Mouse (Mus musculus) CH12.LX (cell line): Measurements from ENCODE around the gene Ccdc63. TPM values are rescaled to one million over a fixed set of nuclear protein-coding genes. Genes with fewer than 3 reads are reported as not detected.
"Not testable (repeated sequence)": the region's sequence is repeated elsewhere in the genome, so short reads cannot be mapped to it uniquely, and the experiment has no call there.

Experiments
- DNase-seq: peaks from one replicate; pipeline ENCODE4 v3.0.0-alpha.2; 2013; ENCODE audit errors: extremely low read depth
- H3K27ac ChIP-seq: 2 replicates; pipeline ENCODE4 v1.5.1; 2012; ENCODE audit warnings: low read depth, mild to moderate bottlenecking, control low read depth, moderate library complexity; ENCODE audit not compliant: insufficient read depth
- H3K27me3 ChIP-seq: replicated peaks from 2 replicates; pipeline ENCODE3; 2012; ENCODE audit warnings: inconsistent platforms
- H3K36me3 ChIP-seq, 2 experiments: replicated peaks in 1 of 2; 2 replicates each; pipeline versions ENCODE3 to v1.6.1; 2012; ENCODE audit warnings: inconsistent platforms in 1 of 2, low read length in 1 of 2, mild to moderate bottlenecking in 1 of 2, mixed read lengths in 1 of 2, moderate library complexity in 1 of 2; ENCODE audit not compliant: control insufficient read depth in 1 of 2, insufficient read depth in 1 of 2
- H3K4me1 ChIP-seq, 2 experiments: 2 replicates each; pipeline ENCODE4 v1.6.1; 2012; ENCODE audit warnings: inconsistent platforms in 1 of 2, moderate library complexity in 1 of 2; ENCODE audit not compliant: insufficient read depth in 2 of 2, control insufficient read depth in 1 of 2
- H3K4me2 ChIP-seq: 2 replicates; pipeline ENCODE4 v1.6.1; 2012; ENCODE audit warnings: low read depth, mild to moderate bottlenecking, control low read depth; ENCODE audit not compliant: poor library complexity, insufficient read depth, severe bottlenecking
- H3K4me3 ChIP-seq, 3 experiments: fragments of 150-350 bp in 1 of 3; sonication (generic) in 1 of 3; replicated peaks in 1 of 3; 2 replicates each; pipeline versions ENCODE3 to v1.5.1; 2011 to 2012; ENCODE audit warnings: low read depth in 2 of 3, low read length in 2 of 3, mild to moderate bottlenecking in 2 of 3, moderate library complexity in 2 of 3, control low read depth in 1 of 3, improper control_type of control experiment in 1 of 3, inconsistent platforms in 1 of 3, mixed read lengths in 1 of 3; ENCODE audit not compliant: poor library complexity in 1 of 3
- H3K79me2 ChIP-seq: replicated peaks from 2 replicates; pipeline ENCODE4 v1.6.1; 2012; ENCODE audit warnings: mild to moderate bottlenecking, moderate library complexity; ENCODE audit not compliant: control insufficient read depth, poor library complexity, insufficient read depth, severe bottlenecking; ENCODE audit errors: extremely low read depth
- H3K9ac ChIP-seq: 2 replicates; pipeline ENCODE4 v1.6.1; 2012; ENCODE audit warnings: low read depth, mild to moderate bottlenecking, control low read depth, moderate library complexity; ENCODE audit not compliant: insufficient read depth
- H3K9me3 ChIP-seq: replicated peaks from 2 replicates; pipeline ENCODE3; 2012; ENCODE audit warnings: low read length, inconsistent platforms, mixed read lengths
- BHLHE40 ChIP-seq: IDR thresholded peaks from 2 replicates; pipeline ENCODE4 v1.6.1; 2011; ENCODE audit warnings: mild to moderate bottlenecking, low read depth, low read length, improper control_type of control experiment
- CTCF ChIP-seq, 2 experiments: IDR thresholded peaks in 1 of 2; conservative IDR thresholded peaks in 1 of 2; 2 replicates each; pipeline ENCODE4 v1.5.1; 2011 to 2012; ENCODE audit warnings: low read depth in 2 of 2, low read length in 2 of 2, improper control_type of control experiment in 1 of 2, inconsistent platforms in 1 of 2, mild to moderate bottlenecking in 1 of 2, moderate library complexity in 1 of 2
- E2F4 ChIP-seq: IDR thresholded peaks from 2 replicates; pipeline ENCODE4 v1.6.1; 2011; ENCODE audit warnings: low read depth, low read length, improper control_type of control experiment; ENCODE audit not compliant: insufficient replicate concordance
- MEF2A ChIP-seq: IDR thresholded peaks from 2 replicates; pipeline ENCODE4 v1.6.1; 2014; ENCODE audit warnings: low read depth, mild to moderate bottlenecking, inconsistent platforms, low read length, improper control_type of control experiment, borderline replicate concordance
- NELFE ChIP-seq: IDR thresholded peaks from 2 replicates; pipeline ENCODE4 v1.6.1; 2011; ENCODE audit warnings: low read depth, low read length, improper control_type of control experiment
- POLR2A ChIP-seq: IDR thresholded peaks from 2 replicates; pipeline ENCODE4 v1.6.1; 2011; ENCODE audit warnings: low read depth, mild to moderate bottlenecking, improper control_type of control experiment, low read length
- SIN3A ChIP-seq: IDR thresholded peaks from 2 replicates; pipeline ENCODE4 v1.6.1; 2012; ENCODE audit warnings: low read length, improper control_type of control experiment, inconsistent platforms
- SMC3 ChIP-seq: IDR thresholded peaks from 2 replicates; pipeline ENCODE4 v1.6.1; 2011; ENCODE audit warnings: low read depth, low read length, improper control_type of control experiment
- UBTF ChIP-seq: IDR thresholded peaks from 2 replicates; pipeline ENCODE4 v1.6.1; 2012; ENCODE audit warnings: low read depth, mild to moderate bottlenecking, inconsistent platforms, low read length, improper control_type of control experiment, moderate library complexity
- USF1 ChIP-seq: IDR thresholded peaks from 2 replicates; pipeline ENCODE4 v1.6.1; 2014; ENCODE audit warnings: low read depth, mild to moderate bottlenecking, inconsistent platforms, low read length, improper control_type of control experiment
- ZC3H11A ChIP-seq: IDR thresholded peaks from 2 replicates; pipeline ENCODE4 v1.6.1; 2012; ENCODE audit warnings: low read depth, mild to moderate bottlenecking, inconsistent platforms, low read length, improper control_type of control experiment
- ZMIZ1 ChIP-seq: IDR thresholded peaks from 2 replicates; pipeline ENCODE4 v1.6.1; 2012; ENCODE audit warnings: low read depth, mild to moderate bottlenecking, inconsistent platforms, low read length, improper control_type of control experiment
- dilution Hi-C: fragments of 300-500 bp; cut with MboI; formaldehyde crosslinking; loops from 2 replicates; pipeline ENCODE4 v1.14.3; 2020; ENCODE audit warnings: low sequenced_read_pairs; ENCODE audit not compliant: extremely low pct_unique_long_range_greater_than_20kb, extremely low pct_ligation_motif_present
- in situ Hi-C: fragments of 300-500 bp; cut with MboI; formaldehyde crosslinking; loops from 3 replicates; pipeline ENCODE4 v1.14.3; 2019; ENCODE audit warnings: low sequenced_read_pairs, low pct_ligation_motif_present, low pct_unique_long_range_greater_than_20kb, mixed read lengths
- polyA plus RNA-seq: library from polyadenylated mRNA; unstranded; fragments of >175 nt; gene quantifications from 2 replicates; pipeline ENCODE4 v1.2.1, GENCODE M21; 2012; ENCODE audit warnings: low read depth; ENCODE audit not compliant: insufficient read length
- total RNA-seq, 2 experiments: library from RNA; depleted of rRNA; stranded (reverse); fragments of 300-350 nt in 1 of 2; fragments of >200 nt in 1 of 2; gene quantifications; 2 replicates each; pipeline ENCODE4 v1.2.3; 2012 to 2014

Gene Ccdc63
- 0.47 and 0.59 TPM in 2 replicates for total RNA-seq (2012; rRNA removed)
- 0.39 TPM in 1 of 2 replicates, not detected in the other for total RNA-seq (2014; rRNA removed)
- 0.70 and 0.94 TPM in 2 replicates for polyA plus RNA-seq

- Histone ChIP-seq H3K36me3 (peaks cover 0 to 4% of the 10 kb centered on the region in 2 experiments), H3K79me2 (no peaks in the 10 kb centered on the region), H3K4me3 (no peak within 1 kb of the TSS), H3K4me1 (peaks cover 3 to 20% of the 10 kb centered on the region in 2 experiments), H3K9ac (no peak within 1 kb of the TSS), H3K9me3 (no peaks in the 10 kb centered on the region), H3K27ac (no peak within 1 kb of the TSS), H3K4me2 (no peak within 1 kb of the TSS), H3K27me3 (no peaks in the 10 kb centered on the region)
- TF ChIP-seq SIN3A (no peak), ZMIZ1 (no peak), CTCF (conservative IDR thresholded peaks at IDR 0.05 in 1 of 2, IDR thresholded peaks at IDR 0.05 in 1 of 2; ENCODE audit: low read depth in 2 of 2, low read length in 2 of 2) (no peak)
- DNase-seq: no peak
- dilution Hi-C loops: no loop called here
- in situ Hi-C loops: loop anchor here (25.0 kb wide), 2 partner anchors 122 to 497 kb away; partner anchors contain the start of genes P2rx7 and Tctn1
These were observed at the start of gene Ccdc63 for GRCm38 (mm10) chr5:122140723-122141122. Gene Ccdc63, minus strand, starts transcription at chr5:122140823.

GRCm38 (mm10) chr5:122189115-122189514 is 48.5 kb upstream of the Ccdc63 start:
- TF ChIP-seq E2F4: no peak
- TF ChIP-seq, all 38 proteins: peak for 0
- dilution Hi-C loops: no loop called here
- no peak overlapping the region for H3K9ac ChIP-seq
- H3K27ac ChIP-seq: no peak overlapping the region
- H3K4me1 ChIP-seq: peaks cover 7 to 34% of the 10 kb centered on the region in 2 experiments
- H3K4me2 ChIP-seq: no peak overlapping the region
- H3K79me2 ChIP-seq: no peaks in the 10 kb centered on the region
- H3K36me3 ChIP-seq: no peaks in the 10 kb centered on the region
- peaks cover 11% of the 10 kb centered on the region for H3K9me3 ChIP-seq
- H3K4me3 ChIP-seq: no peak overlapping the region
- in situ Hi-C loops: loop anchor here (5.0 kb wide), 1 partner anchor 57 kb away; no protein-coding TSS in a partner anchor
- DNase-seq: no peak
- no peaks in the 10 kb centered on the region for H3K27me3 ChIP-seq

GRCm38 (mm10) chr5:122184858-122185257 is 44.2 kb upstream of the Ccdc63 start:
- H3K79me2 ChIP-seq, H3K27me3 ChIP-seq, dilution Hi-C loops, DNase-seq, H3K9ac ChIP-seq, H3K4me3 ChIP-seq, H3K36me3 ChIP-seq, H3K4me2 ChIP-seq, H3K27ac ChIP-seq: not testable (repeated sequence)
- peaks cover 11% of the 10 kb centered on the region for H3K9me3 ChIP-seq
- in situ Hi-C loops: loop anchor here (5.0 kb wide), 1 partner anchor 53 kb away; no protein-coding TSS in a partner anchor
- H3K4me1 ChIP-seq: peaks cover 0 to 15% of the 10 kb centered on the region in 2 experiments; a peak in 2 of 4 replicates

- no peak overlapping the region for H3K9ac ChIP-seq
- peaks cover 11% of the 10 kb centered on the region for H3K9me3 ChIP-seq
- peaks cover 0 to 2% of the 10 kb centered on the region in 2 experiments for H3K36me3 ChIP-seq
- in situ Hi-C loops (no loop called here), dilution Hi-C loops (no loop called here)
- H3K27me3 ChIP-seq: no peaks in the 10 kb centered on the region
- TF ChIP-seq ZC3H11A: no peak
- no peak for TF ChIP-seq BHLHE40
- no peak for TF ChIP-seq MEF2A
- TF ChIP-seq NELFE: no peak
- TF ChIP-seq SMC3: no peak
- TF ChIP-seq SIN3A: no peak
- no peak for TF ChIP-seq UBTF
- TF ChIP-seq USF1: no peak
- no peak for TF ChIP-seq POLR2A
- no peak overlapping the region for H3K4me2 ChIP-seq
- no peak for DNase-seq
- no peak overlapping the region for H3K27ac ChIP-seq
- peaks cover 3 to 15% of the 10 kb centered on the region in 2 experiments; a peak in 2 of 4 replicates for H3K4me1 ChIP-seq
- H3K79me2 ChIP-seq: no peaks in the 10 kb centered on the region
- no peak overlapping the region for H3K4me3 ChIP-seq
These were observed 43.7 kb upstream of the Ccdc63 start for GRCm38 (mm10) chr5:122184283-122184806.
